8 mouse cellular contexts compared by ENCODE assay signal in the genomic region with DNA sequence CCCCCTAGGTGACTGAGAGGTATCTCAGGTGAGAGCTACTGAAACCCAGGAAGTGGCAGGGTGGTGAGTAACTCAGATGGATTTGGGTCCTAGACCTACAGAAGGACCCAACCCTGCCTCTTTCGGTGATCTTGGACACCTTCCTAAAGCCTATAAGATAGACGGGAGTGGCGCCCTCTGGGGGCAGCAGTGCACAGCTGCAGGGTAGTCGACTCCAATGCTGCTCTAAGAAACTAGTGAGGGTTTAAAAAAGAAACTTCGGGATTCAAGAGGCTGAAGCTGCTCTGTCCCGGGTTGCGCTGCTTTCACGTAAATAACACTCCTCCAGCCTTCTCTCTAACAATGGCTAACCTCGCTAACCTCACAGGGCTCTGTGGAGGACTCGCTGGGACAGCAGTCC. TPM values are rescaled to one million over a fixed set of nuclear protein-coding genes. Genes with fewer than 3 reads are reported as not detected.
A peak's percentile ranks its signal among the peaks of the same experiment; 100 is the strongest.
DNase-seq lines count a peak whose midpoint lies in the region; ATAC-seq and TF ChIP-seq lines count a peak whose summit lies in the region.
"Had no signal": no experiment of that assay in that cellular context is flagged by ENCODE, and none has a peak within 500 bp of the region (broad histone marks: within the 10 kb centered on the region; RNA-seq: fewer than 3 reads in every experiment).

No protein-coding gene starts in this region.

- H3K4me3 ChIP-seq in midbrain, postnatal 0 days (ENCODE audit: low read depth, low read length) = no peak overlapping the region
- H3K4me3 ChIP-seq in midbrain, embryonic 15.5 days = no peak overlapping the region
- H3K4me3 ChIP-seq in midbrain, embryonic 10.5 days = no peak overlapping the region

- 38% methylated on average over 10 of the region's 10 CpGs for WGBS in midbrain, postnatal 0 days
- WGBS in midbrain, embryonic 15.5 days = 39% methylated on average over 10 of the region's 10 CpGs
- 35% methylated on average over 10 of the region's 10 CpGs for WGBS in midbrain, embryonic 10.5 days

- ATAC-seq in midbrain, postnatal 0 days (ENCODE audit: low FRiP score) = no peak
- ATAC-seq in midbrain, embryonic 15.5 days (replicated peaks) = no peak
- ATAC-seq in neutrophil, adult 5-6 weeks (ENCODE audit: extremely low read depth, insufficient number of reproducible peaks, low FRiP score, poor library complexity, severe bottlenecking) = peak; percentile 69
- no peak; the same call in 1 of the 2 replicates for ATAC-seq in monocyte, adult 5-6 weeks (replicated peaks; ENCODE audit: insufficient number of reproducible peaks, low FRiP score, low TSS enrichment, poor library complexity, severe bottlenecking)

- H3K27ac ChIP-seq in midbrain, postnatal 0 days (ENCODE audit: low read depth, low read length) = no peak overlapping the region
- no peak overlapping the region for H3K27ac ChIP-seq in midbrain, embryonic 15.5 days
- H3K27ac ChIP-seq in midbrain, embryonic 10.5 days (replicated peaks) = no peak overlapping the region

- no peaks in the 10 kb centered on the region for H3K9me3 ChIP-seq in midbrain, postnatal 0 days (ENCODE audit: low read length)
- H3K9me3 ChIP-seq in midbrain, embryonic 15.5 days = no peaks in the 10 kb centered on the region
- no peaks in the 10 kb centered on the region for H3K9me3 ChIP-seq in midbrain, embryonic 10.5 days (replicated peaks)

- no peaks in the 10 kb centered on the region for H3K36me3 ChIP-seq in midbrain, postnatal 0 days (ENCODE audit: insufficient read depth, low read length)
- no peaks in the 10 kb centered on the region for H3K36me3 ChIP-seq in midbrain, embryonic 15.5 days (replicated peaks)
- H3K36me3 ChIP-seq in midbrain, embryonic 10.5 days = no peaks in the 10 kb centered on the region

- H3K4me1 ChIP-seq in midbrain, postnatal 0 days (ENCODE audit: insufficient read depth, low read length) = no peaks in the 10 kb centered on the region
- H3K4me1 ChIP-seq in midbrain, embryonic 15.5 days = no peaks in the 10 kb centered on the region
- H3K4me1 ChIP-seq in midbrain, embryonic 10.5 days = 0 out of 2 replicates have a peak, but pooled peaks cover 3% of the 10 kb centered on the region

- H3K4me2 ChIP-seq in midbrain, postnatal 0 days (ENCODE audit: low read depth, low read length, poor library complexity, severe bottlenecking) = no peak overlapping the region
- H3K4me2 ChIP-seq in midbrain, embryonic 15.5 days = no peak overlapping the region

- DNase-seq in midbrain, postnatal 0 days (ENCODE audit: low spot score) = no peak
- DNase-seq in adrenal gland, postnatal 25 days = peak; percentile 27
- peak; percentile 14 for DNase-seq in kidney, adult 9 months
- no peak for DNase-seq in midbrain, embryonic 10.5 days (ENCODE audit: low spot score)

- TF ChIP-seq CTCF in midbrain, postnatal 0 days (IDR thresholded peaks at IDR 0.05) = peak; percentile 44

- H3K27me3 ChIP-seq in midbrain, postnatal 0 days (ENCODE audit: insufficient read depth, low read length) = no peaks in the 10 kb centered on the region
- no peaks in the 10 kb centered on the region for H3K27me3 ChIP-seq in midbrain, embryonic 15.5 days (replicated peaks)
- H3K27me3 ChIP-seq in midbrain, embryonic 10.5 days (ENCODE audit: low read depth, poor library complexity, severe bottlenecking) = no peaks in the 10 kb centered on the region

- H3K9ac ChIP-seq in midbrain, postnatal 0 days (replicated peaks; ENCODE audit: low read length, poor library complexity, severe bottlenecking) = no peak overlapping the region
- H3K9ac ChIP-seq in midbrain, embryonic 15.5 days = no peak overlapping the region

RNA-seq across cellular contexts. Expression of a gene that starts 23.4 kb away (rescaled TPM):
- total RNA-seq in midbrain, postnatal 0 days (2014; rRNA removed) = not detected in 2 replicates
- polyA plus RNA-seq in midbrain, postnatal 0 days (2015; fragmentation: Nextera tagmentation; extraction: Ambion mirVana) = not detected in 2 replicates
- not detected in 2 replicates for polyA plus RNA-seq in midbrain, embryonic 15.5 days (2015; fragmentation: Nextera tagmentation; extraction: Ambion mirVana)
- total RNA-seq in adrenal gland, postnatal 25 days (2021) = not detected in 2 replicates
- not detected in 2 replicates for total RNA-seq in neutrophil, adult 5-6 weeks (2017)
- not detected in 3 replicates for total RNA-seq in monocyte, adult 5-6 weeks (2017)
- not detected in 2 replicates for polyA plus RNA-seq in midbrain, embryonic 10.5 days (2016; fragmentation: Nextera tagmentation; extraction: Ambion mirVana)
- total RNA-seq: heart, adult 18-20 months had no signal

RNA-seq across cellular contexts. Expression of a gene that starts 24.5 kb away (rescaled TPM):
- total RNA-seq in midbrain, postnatal 0 days (2014; rRNA removed) = not detected in 2 replicates
- polyA plus RNA-seq in midbrain, postnatal 0 days (2015; fragmentation: Nextera tagmentation; extraction: Ambion mirVana) = 0.27 and 0.32 TPM in 2 replicates
- polyA plus RNA-seq in midbrain, embryonic 15.5 days (2015; fragmentation: Nextera tagmentation; extraction: Ambion mirVana) = 0.33 and 0.41 TPM in 2 replicates
- not detected in 2 replicates for total RNA-seq in adrenal gland, postnatal 25 days (2021)
- 1.1 TPM in 1 of 2 replicates, not detected in the other for total RNA-seq in neutrophil, adult 5-6 weeks (2017)
- 0.39 TPM in 1 of 3 replicates, not detected in the others for total RNA-seq in monocyte, adult 5-6 weeks (2017)
- polyA plus RNA-seq in midbrain, embryonic 10.5 days (2016; fragmentation: Nextera tagmentation; extraction: Ambion mirVana) = 0.09 TPM in 1 of 2 replicates, not detected in the other
- total RNA-seq: heart, adult 18-20 months had no signal

RNA-seq across cellular contexts. Expression of a gene that starts 59.2 kb away (rescaled TPM):
- total RNA-seq in midbrain, postnatal 0 days (2014; rRNA removed) = 0.42 and 1.2 TPM in 2 replicates
- polyA plus RNA-seq in midbrain, postnatal 0 days (2015; fragmentation: Nextera tagmentation; extraction: Ambion mirVana) = 1.4 TPM in 2 replicates
- polyA plus RNA-seq in midbrain, embryonic 15.5 days (2015; fragmentation: Nextera tagmentation; extraction: Ambion mirVana) = 0.56 and 0.61 TPM in 2 replicates
- total RNA-seq in adrenal gland, postnatal 25 days (2021) = 0.91 TPM in 1 of 2 replicates, not detected in the other
- total RNA-seq in neutrophil, adult 5-6 weeks (2017) = 181 and 203 TPM in 2 replicates
- 16.3 to 25.3 TPM (median 17.2 TPM) in 3 replicates for total RNA-seq in monocyte, adult 5-6 weeks (2017)
- polyA plus RNA-seq in midbrain, embryonic 10.5 days (2016; fragmentation: Nextera tagmentation; extraction: Ambion mirVana) = 0.14 and 0.43 TPM in 2 replicates

Comparison
In these comparisons a context has a peak if more than half of its experiments do, and no peak if none do; other contexts are left out.
1. DNase-seq: peak in adrenal gland, postnatal 25 days (single experiment) and kidney, adult 9 months (single experiment); none in midbrain, postnatal 0 days (single experiment) and midbrain, embryonic 10.5 days (single experiment).